Mouse (Mus musculus): ENCODE data around the gene Cdk14.

DNA sequence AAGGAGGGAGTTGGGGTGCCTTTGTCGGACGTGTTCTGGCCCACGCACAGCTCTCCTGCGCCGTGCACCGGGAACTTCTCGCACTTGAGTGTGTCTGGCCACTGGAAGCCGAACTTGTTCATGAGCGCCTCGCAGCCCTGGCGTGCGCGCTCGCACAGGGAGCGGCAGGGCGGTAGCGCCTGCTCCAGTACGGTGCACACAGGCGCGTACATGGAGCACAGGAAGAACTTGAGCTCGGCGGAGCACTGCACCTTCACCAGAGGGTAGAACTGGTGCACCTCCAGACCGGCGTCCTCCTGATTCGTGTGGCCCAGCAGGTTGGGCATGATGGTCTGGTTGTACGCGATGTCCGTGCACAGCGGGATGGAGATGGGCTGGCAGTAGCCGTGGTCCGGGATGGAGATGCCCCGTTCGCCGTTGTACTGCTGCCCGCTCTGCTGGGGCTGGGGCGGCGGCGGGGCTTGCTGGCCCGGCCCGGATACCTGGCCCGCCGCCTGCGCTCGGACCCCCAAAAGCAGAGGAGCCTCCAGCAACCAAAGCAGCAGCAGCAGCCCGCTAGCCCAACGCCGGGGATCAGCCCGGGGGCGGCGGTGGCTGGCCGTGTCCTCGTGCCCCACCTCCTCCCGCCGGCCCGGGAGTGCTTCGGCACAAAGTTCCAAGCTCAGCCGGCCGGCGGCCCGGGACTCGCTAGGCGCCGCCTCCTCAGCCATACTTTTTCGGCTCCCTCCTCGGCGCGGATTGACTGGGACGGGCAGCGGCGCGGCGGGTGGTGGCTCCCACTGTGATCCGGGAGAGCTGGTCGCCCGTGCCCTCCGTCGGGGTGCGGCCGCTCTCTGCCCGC, 663.0 kb downstream of the Cdk14 start:
- TF ChIP-seq POLR2A (IDR thresholded peaks at IDR 0.05; ENCODE audit: insufficient read length, low read depth) (peak; percentile 4), POLR2AphosphoS2 (IDR thresholded peaks at IDR 0.05; ENCODE audit: insufficient read length, low read depth) (peak; percentile 42), CEBPB (IDR thresholded peaks at IDR 0.05; ENCODE audit: insufficient read depth, poor library complexity, severe bottlenecking) (no peak), USF1 (IDR thresholded peaks at IDR 0.05; ENCODE audit: low read depth) (no peak), MAX (IDR thresholded peaks at IDR 0.05; ENCODE audit: low read depth) (no peak), TCF12 (IDR thresholded peaks at IDR 0.05; ENCODE audit: insufficient read depth, poor library complexity, severe bottlenecking) (no peak), MYOG (IDR thresholded peaks at IDR 0.05; ENCODE audit: control insufficient read depth in 1 of 3, insufficient read depth in 1 of 3, insufficient read length in 2 of 3, low read depth in 2 of 3) (no peak), MYOD1 (IDR thresholded peaks at IDR 0.05; ENCODE audit: control insufficient read depth in 1 of 3, insufficient read length in 2 of 3, low read depth in 2 of 3) (no peak), E2F4 (IDR thresholded peaks at IDR 0.05; ENCODE audit: insufficient read depth) (no peak)
